Mouse (Mus musculus) heart, adult 2 months (tissue): ENCODE results near the gene Dmbt1. TPM values are rescaled to one million over a fixed set of nuclear protein-coding genes. Genes with fewer than 3 reads are reported as not detected.

Source experiments
- DNase-seq, 2 experiments: peaks; one replicate each; pipeline ENCODE4 v3.0.0; 2021
- H3K27ac ChIP-seq: fragments of 200-600 bp; 2 replicates; pipeline ENCODE4 v1.8.1; 2022
- H3K27me3 ChIP-seq: fragments of 200-500 bp; 2 replicates; pipeline ENCODE4 v1.6.1; 2012; ENCODE audit warnings: mild to moderate bottlenecking, low read length, inconsistent platforms, mixed read lengths; ENCODE audit not compliant: control insufficient read depth, insufficient read depth
- H3K36me3 ChIP-seq: fragments of 200-500 bp; 2 replicates; pipeline ENCODE4 v1.6.1; 2012; ENCODE audit warnings: low read length, inconsistent platforms; ENCODE audit not compliant: control insufficient read depth, insufficient read depth
- H3K4me1 ChIP-seq: fragments of 200-500 bp; 2 replicates; pipeline ENCODE4 v1.6.1; 2011; ENCODE audit warnings: low read length; ENCODE audit not compliant: control insufficient read depth, insufficient read depth
- H3K4me3 ChIP-seq: fragments of 200-600 bp; 2 replicates; pipeline ENCODE4 v1.8.1; 2022
- H3K79me2 ChIP-seq: fragments of 200-500 bp; replicated peaks from 2 replicates; pipeline ENCODE4 v1.6.1; 2012; ENCODE audit warnings: mild to moderate bottlenecking, inconsistent platforms, low read length, moderate library complexity, mixed read lengths; ENCODE audit not compliant: control insufficient read depth, insufficient read depth
- H3K9ac ChIP-seq: fragments of 200-500 bp; 2 replicates; pipeline ENCODE4 v1.6.1; 2012; ENCODE audit warnings: low read depth, mild to moderate bottlenecking, control low read depth, inconsistent platforms, low read length, mixed read lengths
- CTCF ChIP-seq: fragments of 200-600 bp; IDR thresholded peaks from 2 replicates; pipeline ENCODE4 v1.8.1; 2022; ENCODE audit warnings: antibody characterized with exemption, mild to moderate bottlenecking, moderate library complexity
- EP300 ChIP-seq: fragments of 200-500 bp; IDR thresholded peaks from 2 replicates; pipeline ENCODE4 v1.6.1; 2011; ENCODE audit warnings: low read depth, low read length, control low read depth; ENCODE audit not compliant: insufficient read depth
- POLR2A ChIP-seq: fragments of 200-500 bp; IDR thresholded peaks from 2 replicates; pipeline ENCODE4 v1.6.1; 2011; ENCODE audit warnings: mild to moderate bottlenecking, low read depth, low read length, control low read depth; ENCODE audit not compliant: insufficient read depth
- WGBS: fragments of 180-500 bp; shearing (Covaris S2); methylation state at CpG from one replicate; pipeline ENCODE4 v1.1.7; 2018; 5-methylcytosine and 5-hydroxymethylcytosine counted together
- intact Hi-C: fragments of 180-260 bp; cut with DNase I; formaldehyde crosslinking; loops from one replicate; pipeline ENCODE4 v1.15.1; 2025
- polyA plus RNA-seq: library from polyadenylated mRNA; depleted of rRNA; stranded (reverse); fragments of >200 nt; gene quantifications from 2 replicates; pipeline ENCODE4 v1.2.3, GENCODE M21; 2012
- total RNA-seq, 2 experiments: library from RNA; stranded (reverse); gene quantifications; 2 replicates each; pipeline ENCODE4 v1.2.3; 2021

Dmbt1 gene
- total and polyA plus RNA-seq, 3 experiments = 0.04 TPM; not detected in 2

DNA sequence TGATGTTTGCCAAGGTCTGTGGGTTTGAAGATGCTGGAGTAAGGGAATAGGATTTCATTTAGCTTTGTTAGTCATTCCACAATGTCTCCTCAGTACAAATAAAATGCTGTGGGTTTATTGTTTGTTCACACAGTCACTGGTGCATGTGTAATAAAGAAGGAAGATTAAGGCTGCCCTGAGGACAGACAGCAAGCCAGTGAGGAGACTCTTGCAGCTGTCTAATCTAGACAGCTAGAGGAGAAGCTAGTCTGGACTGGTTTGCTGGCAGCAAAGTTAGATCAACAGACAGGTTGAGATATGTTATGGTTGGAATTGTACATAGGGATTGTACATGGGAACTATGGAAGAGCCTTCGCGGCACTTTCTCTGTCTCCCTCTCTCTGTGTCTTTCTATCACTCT, 24.6 kb upstream of the Dmbt1 start:
- no peak for DNase-seq
- H3K36me3 ChIP-seq = no peaks in the 10 kb centered on the region
- 95% methylated on average over 2 of the region's 2 CpGs for WGBS

DNA sequence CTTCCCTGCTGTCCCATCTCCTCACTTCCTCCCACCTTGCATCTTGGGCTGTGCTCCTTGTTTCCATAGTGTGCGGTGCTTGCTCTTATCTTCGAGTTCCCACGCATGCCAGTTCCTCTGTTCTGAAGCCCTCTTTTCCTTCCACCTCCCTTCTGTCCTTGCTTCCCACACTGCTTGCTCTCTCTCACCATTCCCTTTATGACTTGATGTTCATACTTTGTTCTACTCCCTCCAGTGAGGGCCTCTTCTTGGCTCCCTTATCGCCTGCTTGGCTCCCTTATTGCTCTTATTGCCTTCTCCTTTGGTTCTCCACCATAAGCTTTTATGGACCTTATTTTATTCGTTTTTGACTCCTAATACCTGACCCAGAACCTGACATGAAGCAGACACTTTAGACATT, 22.7 kb upstream of the Dmbt1 start:
- 64% methylated on average over 5 of the region's 5 CpGs for WGBS
- TF ChIP-seq EP300 (no peak), CTCF (no peak), POLR2A (no peak)
- Histone ChIP-seq H3K9ac (no peak overlapping the region), H3K79me2 (no peaks in the 10 kb centered on the region), H3K4me1 (no peaks in the 10 kb centered on the region), H3K4me3 (no peak overlapping the region), H3K27me3 (no peaks in the 10 kb centered on the region), H3K27ac (no peak overlapping the region), H3K36me3 (no peaks in the 10 kb centered on the region)
- DNase-seq = no peak
- intact Hi-C loops = no loop called here

More for the DNA sequence above, 24.6 kb upstream of the Dmbt1 start:
- intact Hi-C loops = no loop called here
- no peaks in the 10 kb centered on the region for H3K79me2 ChIP-seq
- no peaks in the 10 kb centered on the region for H3K27me3 ChIP-seq
- no peak overlapping the region for H3K4me3 ChIP-seq
- H3K4me1 ChIP-seq = no peaks in the 10 kb centered on the region
- H3K27ac ChIP-seq = no peak overlapping the region
- TF ChIP-seq CTCF (no peak), POLR2A (no peak), EP300 (no peak)
- no peak overlapping the region for H3K9ac ChIP-seq

DNA sequence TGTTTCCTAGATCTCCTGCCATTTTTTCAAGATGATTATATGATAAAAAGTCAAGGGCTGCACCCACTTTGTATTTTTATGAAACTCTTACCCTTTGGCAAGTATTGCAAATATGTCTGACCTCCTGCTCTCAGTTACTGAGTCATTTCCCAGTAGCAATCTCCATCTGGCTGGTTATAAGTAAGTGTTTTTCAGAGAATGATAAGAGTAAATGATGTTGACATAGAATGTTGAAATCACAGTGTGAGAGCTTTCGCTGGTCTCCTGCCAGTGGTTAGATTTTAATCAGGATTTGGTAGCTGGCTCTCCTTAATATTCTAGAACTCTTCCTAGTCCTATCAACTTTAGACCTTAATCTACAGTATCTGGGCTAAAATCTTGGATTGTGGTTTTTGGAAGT, 20.0 kb upstream of the Dmbt1 start:
- Histone ChIP-seq H3K4me3 (no peak overlapping the region), H3K36me3 (no peaks in the 10 kb centered on the region), H3K79me2 (no peaks in the 10 kb centered on the region), H3K27ac (no peak overlapping the region), H3K4me1 (no peaks in the 10 kb centered on the region), H3K9ac (no peak overlapping the region), H3K27me3 (no peaks in the 10 kb centered on the region)
- intact Hi-C loops = no loop called here
- TF ChIP-seq EP300 = no peak
- no peak for TF ChIP-seq CTCF
- no peak for TF ChIP-seq POLR2A
- no peak for DNase-seq
- 33% methylated on average over 1 of the region's 1 CpGs for WGBS

DNA sequence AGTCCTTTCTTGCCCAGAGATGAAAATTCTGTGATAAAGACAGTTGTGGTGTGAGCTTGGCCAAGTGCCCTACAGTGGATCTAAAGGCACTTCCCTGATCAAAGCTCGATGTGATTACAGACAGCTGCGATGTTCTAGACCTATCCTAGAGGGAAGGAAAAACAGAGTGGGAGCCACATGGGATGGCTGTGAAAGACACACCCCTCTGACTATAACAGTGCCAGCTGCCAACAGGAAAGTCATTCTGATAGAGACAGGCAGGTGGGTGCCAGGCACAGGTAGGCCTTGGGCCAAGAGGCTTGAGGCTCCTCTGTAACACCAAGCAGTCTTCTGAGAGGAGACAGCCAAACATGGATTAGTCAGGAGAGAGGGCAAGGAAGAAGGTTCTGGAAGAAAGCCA, 12.7 kb upstream of the Dmbt1 start:
- no peaks in the 10 kb centered on the region for H3K79me2 ChIP-seq
- no peaks in the 10 kb centered on the region for H3K4me1 ChIP-seq
- 78% methylated on average over 2 of the region's 2 CpGs for WGBS
- DNase-seq = no peak
- no peak overlapping the region for H3K27ac ChIP-seq
- H3K27me3 ChIP-seq = no peaks in the 10 kb centered on the region
- intact Hi-C loops = no loop called here
- no peak overlapping the region for H3K4me3 ChIP-seq
- no peak overlapping the region for H3K9ac ChIP-seq
- H3K36me3 ChIP-seq = no peaks in the 10 kb centered on the region
- TF ChIP-seq EP300 (no peak), POLR2A (no peak), CTCF (no peak)

DNA sequence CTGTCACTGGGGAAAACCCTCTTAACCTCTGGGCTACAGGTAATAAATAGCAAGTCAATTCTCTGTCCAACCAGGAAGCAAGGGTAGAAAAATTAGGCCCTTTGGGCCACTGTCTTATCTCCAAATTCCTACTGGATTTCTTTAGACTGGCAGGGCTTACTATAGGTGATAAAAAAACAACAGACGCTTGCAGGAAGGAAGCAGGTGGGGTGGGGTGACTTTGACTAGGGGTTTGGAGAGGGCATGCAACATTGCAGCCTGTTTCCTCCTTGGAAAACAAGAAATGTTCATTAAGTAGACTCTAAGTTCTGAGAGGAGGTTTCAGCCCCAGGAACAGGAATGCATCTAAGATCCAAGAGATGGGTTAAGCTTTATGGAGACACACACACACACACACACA, 7.0 kb upstream of the Dmbt1 start:
- Histone ChIP-seq H3K9ac (no peak overlapping the region), H3K4me1 (peaks cover 1% of the 10 kb centered on the region), H3K79me2 (no peaks in the 10 kb centered on the region), H3K36me3 (no peaks in the 10 kb centered on the region), H3K27ac (no peak overlapping the region), H3K4me3 (no peak overlapping the region), H3K27me3 (no peaks in the 10 kb centered on the region)
- intact Hi-C loops = no loop called here
- 25% methylated on average over 1 of the region's 1 CpGs for WGBS
- no peak for DNase-seq
- TF ChIP-seq POLR2A (no peak), CTCF (no peak), EP300 (no peak)

DNA sequence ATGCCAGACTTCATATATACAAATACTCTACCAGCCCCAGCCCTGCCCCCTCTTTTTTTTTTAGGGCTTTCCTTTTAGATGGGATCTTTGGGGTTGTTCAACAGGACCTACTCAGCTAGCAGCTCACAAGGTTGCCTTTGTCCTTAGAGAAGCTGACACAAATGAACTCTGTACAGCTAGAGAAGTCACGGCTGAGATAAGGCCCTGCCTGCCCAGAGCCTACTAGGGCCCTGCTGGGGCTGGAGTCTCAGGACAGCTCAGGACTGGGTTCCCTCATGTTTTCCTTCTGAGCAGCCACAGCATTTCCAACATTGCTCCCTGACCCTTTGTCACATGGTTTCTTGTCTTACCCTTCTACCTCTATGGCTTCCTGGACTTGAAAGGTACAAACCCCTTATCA, 4.3 kb upstream of the Dmbt1 start:
- Histone ChIP-seq H3K4me1 (peaks cover 1% of the 10 kb centered on the region), H3K36me3 (no peaks in the 10 kb centered on the region), H3K27me3 (no peaks in the 10 kb centered on the region), H3K4me3 (no peak overlapping the region), H3K27ac (no peak overlapping the region), H3K79me2 (no peaks in the 10 kb centered on the region), H3K9ac (no peak overlapping the region)
- intact Hi-C loops = no loop called here
- no peak for DNase-seq
- TF ChIP-seq CTCF (no peak), POLR2A (no peak), EP300 (no peak)
- 81% methylated on average over 1 of the region's 1 CpGs for WGBS
